ENCODE assay signal across 23 mouse cellular contexts in genomic region chr6:40784378-40784777, GRCm38 (mm10).
"Had no signal": no experiment of that assay in that cellular context is flagged by ENCODE, and none has a peak within 500 bp of the region (broad histone marks: within the 10 kb centered on the region; RNA-seq: fewer than 3 reads in every experiment).

No protein-coding gene starts in this region.

- DNase-seq: liver, postnatal 0 days; lung, adult 2 months; lung, postnatal 14 days; lung, postnatal 36 days; retina, postnatal 1 day; right cerebral cortex, adult 18-20 months; right cerebral cortex, postnatal 25 days; right cerebral cortex, postnatal 4 days; thymus, adult 2 months; thymus, postnatal 14 days; thymus, postnatal 36 days had no signal

- H3K4me2 ChIP-seq: lung, embryonic 15.5 days; midbrain, embryonic 11.5 days; midbrain, embryonic 13.5 days; neural tube, embryonic 13.5 days; neural tube, embryonic 15.5 days; stomach, embryonic 15.5 days had no signal

- ATAC-seq: liver, postnatal 0 days; lung, postnatal 0 days; midbrain, embryonic 13.5 days; midbrain, embryonic 16.5 days had no signal

- H3K27ac ChIP-seq: lung, embryonic 15.5 days; macrophage; midbrain, embryonic 13.5 days; neural tube, embryonic 13.5 days; neural tube, embryonic 15.5 days; stomach, embryonic 15.5 days; stomach, postnatal 0 days had no signal

- H3K4me3 ChIP-seq: lung, embryonic 15.5 days; megakaryocyte, embryonic 14.5 days; midbrain, embryonic 13.5 days; myocyte; neural tube, embryonic 13.5 days; neural tube, embryonic 15.5 days; stomach, embryonic 15.5 days had no signal

- H3K4me1 ChIP-seq: lung, embryonic 15.5 days; megakaryocyte, embryonic 14.5 days; midbrain, embryonic 13.5 days; neural tube, embryonic 13.5 days; neural tube, embryonic 15.5 days; stomach, embryonic 15.5 days had no signal

- H3K27me3 ChIP-seq: lung, embryonic 15.5 days; megakaryocyte, embryonic 14.5 days; midbrain, embryonic 13.5 days; neural tube, embryonic 13.5 days; neural tube, embryonic 15.5 days; stomach, embryonic 15.5 days had no signal

- H3K9ac ChIP-seq: liver, postnatal 0 days; lung, embryonic 15.5 days; midbrain, embryonic 13.5 days; neural tube, embryonic 13.5 days; neural tube, embryonic 15.5 days; stomach, embryonic 15.5 days had no signal

- H3K36me3 ChIP-seq: lung, embryonic 15.5 days; midbrain, embryonic 13.5 days; neural tube, embryonic 13.5 days; neural tube, embryonic 15.5 days; stomach, embryonic 15.5 days had no signal

- H3K9me3 ChIP-seq: lung, embryonic 15.5 days; megakaryocyte, embryonic 14.5 days; midbrain, embryonic 13.5 days; neural tube, embryonic 13.5 days; neural tube, embryonic 15.5 days; stomach, embryonic 15.5 days had no signal
